Comparison of ENCODE assay signal across 19 mouse cellular contexts in the genomic region with DNA sequence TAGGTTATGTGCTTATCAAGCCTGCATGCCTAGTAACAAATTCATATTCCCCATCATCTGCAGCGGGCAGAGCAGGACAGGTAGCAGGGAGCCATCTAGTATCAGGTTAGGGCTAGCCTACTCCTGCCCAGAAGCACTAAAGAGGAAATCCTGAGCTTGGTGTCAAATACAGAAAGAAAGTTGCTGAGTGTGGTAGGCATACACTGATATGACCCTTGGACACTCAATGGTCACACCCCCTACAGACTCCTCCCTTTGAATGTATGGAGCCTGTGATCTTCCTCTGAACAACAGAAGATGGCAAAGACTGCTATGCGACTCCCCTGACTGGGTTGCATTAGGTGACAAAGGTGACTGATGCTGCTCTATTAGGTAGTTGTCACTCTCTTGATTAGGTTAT.
DNase-seq lines count a peak whose midpoint lies in the region; ATAC-seq and TF ChIP-seq lines count a peak whose summit lies in the region.
"Had no signal": no experiment of that assay in that cellular context is flagged by ENCODE, and none has a peak within 500 bp of the region (broad histone marks: within the 10 kb centered on the region; RNA-seq: fewer than 3 reads in every experiment).

No protein-coding gene starts in this region.

- H3K4me3 ChIP-seq in lung, embryonic 14.5 days (ENCODE audit: low read depth, low read length): no peak overlapping the region
- H3K4me3 ChIP-seq in intestine, embryonic 15.5 days (replicated peaks): no peak overlapping the region
- no peak overlapping the region for H3K4me3 ChIP-seq in intestine, embryonic 16.5 days (ENCODE audit: low read length)
- no peak overlapping the region for H3K4me3 ChIP-seq in stomach, postnatal 0 days (ENCODE audit: low read depth, low read length)
- H3K4me3 ChIP-seq: forebrain, embryonic 10.5 days; forebrain, embryonic 15.5 days; heart, adult 2 months; hindbrain, embryonic 12.5 days; hindbrain, embryonic 15.5 days had no signal

- ATAC-seq in lung, embryonic 14.5 days (ENCODE audit: insufficient read depth): peak; percentile 15; the same call in 1 of the 2 replicates
- peak; percentile 75 for ATAC-seq in intestine, embryonic 15.5 days
- ATAC-seq in intestine, embryonic 16.5 days: peak; percentile 91
- ATAC-seq in stomach, postnatal 0 days (ENCODE audit: low FRiP score, low TSS enrichment): peak; percentile 51; the same call in 1 of the 2 replicates
- ATAC-seq: CD4-positive, CD25-positive, alpha-beta regulatory T cell, adult 4 months; forebrain, embryonic 15.5 days had no signal

- H3K27ac ChIP-seq in lung, embryonic 14.5 days (ENCODE audit: low read depth): peak overlapping the region; percentile 90
- H3K27ac ChIP-seq in intestine, embryonic 15.5 days: no peak overlapping the region
- no peak overlapping the region for H3K27ac ChIP-seq in intestine, embryonic 16.5 days (ENCODE audit: low read length)
- no peak overlapping the region for H3K27ac ChIP-seq in stomach, postnatal 0 days (replicated peaks)
- H3K27ac ChIP-seq: forebrain, embryonic 15.5 days; heart, adult 2 months; hindbrain, embryonic 12.5 days; hindbrain, embryonic 15.5 days had no signal

- TF ChIP-seq CTCF in lung, embryonic 14.5 days (IDR thresholded peaks at IDR 0.05; ENCODE audit: low read depth): no peak
- TF ChIP-seq CTCF in stomach, postnatal 0 days (IDR thresholded peaks at IDR 0.05; ENCODE audit: low read depth): no peak

- no peaks in the 10 kb centered on the region for H3K27me3 ChIP-seq in lung, embryonic 14.5 days (ENCODE audit: insufficient read depth, low read length)
- no peaks in the 10 kb centered on the region for H3K27me3 ChIP-seq in intestine, embryonic 15.5 days (replicated peaks)
- no peaks in the 10 kb centered on the region for H3K27me3 ChIP-seq in intestine, embryonic 16.5 days (replicated peaks; ENCODE audit: control insufficient read depth, insufficient read depth, low read length)
- no peaks in the 10 kb centered on the region for H3K27me3 ChIP-seq in stomach, postnatal 0 days (ENCODE audit: control insufficient read depth, insufficient read depth, low read length)
- H3K27me3 ChIP-seq: forebrain, embryonic 15.5 days; hindbrain, embryonic 12.5 days; hindbrain, embryonic 15.5 days had no signal

- H3K9ac ChIP-seq in lung, embryonic 14.5 days: no peak overlapping the region
- H3K9ac ChIP-seq in intestine, embryonic 15.5 days: no peak overlapping the region
- H3K9ac ChIP-seq in intestine, embryonic 16.5 days (ENCODE audit: low read depth, low read length): no peak overlapping the region
- no peak overlapping the region for H3K9ac ChIP-seq in stomach, postnatal 0 days (ENCODE audit: low read length)
- H3K9ac ChIP-seq: forebrain, embryonic 15.5 days; hindbrain, embryonic 12.5 days; hindbrain, embryonic 15.5 days had no signal

- no peak overlapping the region for H3K4me2 ChIP-seq in lung, embryonic 14.5 days
- H3K4me2 ChIP-seq in intestine, embryonic 15.5 days (replicated peaks): no peak overlapping the region
- H3K4me2 ChIP-seq in intestine, embryonic 16.5 days (ENCODE audit: low read depth, low read length): no peak overlapping the region
- no peak overlapping the region for H3K4me2 ChIP-seq in stomach, postnatal 0 days (replicated peaks; ENCODE audit: low read depth)
- H3K4me2 ChIP-seq: forebrain, embryonic 15.5 days; heart, embryonic 11.5 days; hindbrain, embryonic 12.5 days; hindbrain, embryonic 15.5 days had no signal

- 70% methylated on average over 2 of the region's 2 CpGs for WGBS in lung, embryonic 14.5 days
- 74% methylated on average over 2 of the region's 2 CpGs for WGBS in intestine, embryonic 15.5 days
- WGBS in intestine, embryonic 16.5 days: 61% methylated on average over 2 of the region's 2 CpGs
- 72% methylated on average over 2 of the region's 2 CpGs for WGBS in stomach, postnatal 0 days

- no peak for TF ChIP-seq EP300 in stomach, postnatal 0 days (optimal IDR thresholded peaks at IDR 0.05)

- DNase-seq in lung, embryonic 14.5 days: no peak
- no peak for DNase-seq in lung, postnatal 4 days
- no peak for DNase-seq in stomach, postnatal 0 days (ENCODE audit: low spot score)
- no peak for DNase-seq in adrenal gland, adult 18-20 months (ENCODE audit: low spot score in 2 of 2)
- DNase-seq: adrenal gland, adult 8-10 months; adrenal gland, postnatal 25 days; cerebellum, adult 11-12 months; cerebellum, adult 8-10 months; cerebellum, postnatal 14 days; gastrocnemius, postnatal 25 days; heart, adult 2 months had no signal

- H3K9me3 ChIP-seq in lung, embryonic 14.5 days (ENCODE audit: low read depth, low read length): no peaks in the 10 kb centered on the region
- H3K9me3 ChIP-seq in intestine, embryonic 15.5 days: no peaks in the 10 kb centered on the region
- no peaks in the 10 kb centered on the region for H3K9me3 ChIP-seq in intestine, embryonic 16.5 days (ENCODE audit: control insufficient read depth, low read length)
- no peaks in the 10 kb centered on the region for H3K9me3 ChIP-seq in stomach, postnatal 0 days (ENCODE audit: control insufficient read depth, low read length)
- H3K9me3 ChIP-seq: forebrain, embryonic 10.5 days; forebrain, embryonic 15.5 days; hindbrain, embryonic 12.5 days; hindbrain, embryonic 15.5 days had no signal

- H3K4me1 ChIP-seq in lung, embryonic 14.5 days (ENCODE audit: insufficient read depth): peaks cover 7% of the 10 kb centered on the region; the same call in 1 of the 2 replicates
- no peaks in the 10 kb centered on the region for H3K4me1 ChIP-seq in intestine, embryonic 15.5 days (replicated peaks)
- peaks cover 7% of the 10 kb centered on the region; the same call in 1 of the 2 replicates for H3K4me1 ChIP-seq in intestine, embryonic 16.5 days (ENCODE audit: control insufficient read depth, insufficient read depth, low read length)
- no peaks in the 10 kb centered on the region for H3K4me1 ChIP-seq in stomach, postnatal 0 days (replicated peaks; ENCODE audit: control insufficient read depth, insufficient read depth)

- H3K36me3 ChIP-seq in lung, embryonic 14.5 days (ENCODE audit: insufficient read depth): no peaks in the 10 kb centered on the region
- H3K36me3 ChIP-seq in intestine, embryonic 15.5 days: no peaks in the 10 kb centered on the region
- H3K36me3 ChIP-seq in intestine, embryonic 16.5 days (ENCODE audit: control insufficient read depth, insufficient read depth, low read length): no peaks in the 10 kb centered on the region
- no peaks in the 10 kb centered on the region for H3K36me3 ChIP-seq in stomach, postnatal 0 days (ENCODE audit: control insufficient read depth, insufficient read depth, low read length)
- H3K36me3 ChIP-seq: forebrain, embryonic 10.5 days; forebrain, embryonic 15.5 days; hindbrain, embryonic 12.5 days; hindbrain, embryonic 15.5 days had no signal

Comparison
In these comparisons a context has a peak if more than half of its experiments do, and no peak if none do; other contexts are left out.
1. ATAC-seq: peak in every context shown above with its lines; median percentile 91 in intestine, embryonic 16.5 days; 75 in intestine, embryonic 15.5 days; 51 in stomach, postnatal 0 days; 15 in lung, embryonic 14.5 days.